Mouse (Mus musculus) spleen, embryonic (tissue): ENCODE data around the gene Tapbpl.

Experiments used
- CTCF ChIA-PET: fragments of 350-600 bp; sonication (Branson Sonifier 250); formaldehyde crosslinking; loops from one replicate; lab custom pipeline; 2022; lab: Charles Lee

Gene Tapbpl

DNA sequence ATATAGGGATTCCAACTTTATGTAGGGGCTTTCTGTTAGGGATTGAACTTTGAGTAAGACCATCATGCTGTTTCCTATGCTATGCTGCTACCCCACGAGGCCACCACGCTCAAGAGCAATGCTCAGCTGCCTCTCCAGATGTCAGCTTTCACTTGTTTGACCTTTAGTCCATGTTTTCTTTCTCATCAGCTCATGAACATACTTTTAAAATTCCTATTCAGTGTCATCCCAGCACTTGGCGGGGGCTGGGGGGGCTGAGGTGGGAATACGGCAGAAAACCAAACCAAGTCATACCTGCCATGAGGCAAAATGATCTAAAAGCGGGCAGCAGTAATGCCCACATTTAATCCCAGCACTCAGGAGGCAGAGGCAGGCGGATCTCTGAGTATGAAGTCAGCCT lies 18.5 kb downstream of the Tapbpl start:
- CTCF ChIA-PET = interaction anchor here (0.7 kb wide), 1 partner anchor 59 kb away, joined by 3 read pairs; no protein-coding TSS in a partner anchor

DNA sequence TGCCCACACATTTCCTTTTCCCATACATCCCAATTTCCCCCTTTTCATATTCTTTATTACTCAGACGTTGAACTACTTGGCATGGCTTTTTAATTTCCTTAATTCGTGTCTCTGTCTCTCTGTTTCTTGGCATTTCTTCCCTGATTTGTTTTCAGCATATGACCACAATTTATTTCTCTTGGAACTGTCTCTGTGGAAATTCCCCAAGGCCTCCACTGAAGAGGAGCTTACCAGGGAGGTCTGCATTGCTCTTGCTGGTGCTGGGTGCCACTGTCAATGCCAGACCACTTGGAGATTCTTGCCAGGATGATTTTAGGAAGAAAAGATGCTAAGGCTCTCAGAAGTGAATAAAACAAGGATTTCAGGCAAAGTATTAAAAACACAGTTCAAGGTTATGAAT lies 19.0 kb downstream of the Tapbpl start:
- CTCF ChIA-PET = interaction anchor here (0.6 to 0.7 kb wide), 2 partner anchors 39 to 60 kb away, joined by 3 read pairs; no protein-coding TSS in a partner anchor

DNA sequence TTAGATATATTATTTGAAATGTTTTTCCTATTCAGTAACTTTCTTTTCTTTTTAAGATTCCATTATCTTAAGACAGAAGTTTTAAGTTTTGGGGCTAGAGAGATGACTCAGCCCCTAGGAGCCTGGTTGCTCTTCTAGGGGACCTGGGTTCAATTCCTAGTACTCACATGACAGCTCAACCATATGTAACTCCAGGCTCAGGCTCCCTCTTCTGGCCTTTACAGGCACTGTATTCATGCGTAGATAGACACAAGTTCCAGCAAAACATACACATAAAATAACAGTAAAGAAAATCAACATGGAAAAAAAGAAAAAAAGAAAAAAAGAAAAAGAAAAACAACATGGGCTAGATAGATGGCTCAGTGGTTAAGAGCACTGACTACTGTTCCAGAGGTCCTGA lies 21.2 kb downstream of the Tapbpl start:
- CTCF ChIA-PET = no interaction called here

DNA sequence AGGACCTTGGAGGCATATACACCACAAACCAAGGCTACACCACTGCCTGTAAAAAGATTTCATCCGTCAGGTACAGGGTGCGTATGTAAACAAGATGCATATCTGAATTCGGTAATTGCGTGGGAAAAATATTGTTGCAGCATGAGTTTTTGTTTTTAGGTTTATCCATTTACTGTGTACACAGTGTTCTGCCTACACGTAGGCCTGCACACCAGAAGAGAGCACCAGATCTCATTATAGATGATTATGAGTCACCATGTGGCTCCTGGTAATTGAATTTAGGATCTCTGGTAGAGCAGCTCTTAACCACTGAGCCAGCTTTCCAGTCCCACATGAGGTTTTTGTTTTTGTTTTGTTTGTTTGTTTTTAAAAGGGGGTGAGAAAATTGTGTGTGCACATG lies 34.5 kb downstream of the Tapbpl start:
- CTCF ChIA-PET = no interaction called here

DNA sequence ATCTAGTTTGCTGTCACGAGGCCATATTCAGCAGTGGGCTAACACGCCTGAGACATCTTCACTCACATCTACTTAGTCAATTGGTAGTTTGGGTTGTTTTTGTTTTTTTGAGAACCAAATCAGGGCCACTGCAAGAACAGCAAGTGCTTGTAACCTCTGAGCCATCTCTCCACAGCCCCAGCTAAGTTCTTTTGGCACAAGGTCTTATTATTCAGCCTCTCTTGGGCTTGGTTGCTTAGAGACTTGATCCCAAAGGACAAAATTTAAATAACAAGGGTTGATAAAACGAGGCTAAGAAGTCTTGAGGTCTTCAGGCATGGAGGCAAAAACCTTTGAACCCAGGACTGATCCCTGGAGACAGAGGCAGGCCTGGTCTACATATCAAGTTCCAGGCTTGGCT lies 35.4 kb downstream of the Tapbpl start:
- CTCF ChIA-PET = no interaction called here

DNA sequence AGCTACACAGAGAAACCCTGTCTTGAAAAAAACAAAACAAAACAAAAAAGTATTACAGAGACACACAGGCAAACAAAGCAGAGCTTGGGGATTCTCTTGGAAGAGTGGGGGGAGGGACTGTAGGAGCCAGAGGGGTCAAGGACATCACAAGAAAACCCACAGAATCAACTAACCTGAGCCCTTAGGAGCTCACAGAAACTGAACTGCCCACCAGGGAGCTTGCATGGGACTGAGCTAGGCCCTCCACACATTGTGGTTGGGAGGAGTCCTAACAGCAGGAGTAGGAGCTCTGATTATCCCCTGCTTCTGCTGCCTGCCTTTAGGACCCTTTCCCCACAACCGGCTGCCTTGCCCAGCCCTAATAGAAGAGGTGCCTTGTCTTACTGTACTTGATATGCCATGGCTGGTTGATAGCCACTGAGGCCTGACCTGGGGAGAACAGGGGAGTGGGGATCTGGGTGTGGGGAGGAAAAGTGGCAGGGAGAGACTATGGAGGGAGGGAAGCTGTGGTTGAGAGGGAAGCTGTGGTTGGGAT lies 36.1 kb downstream of the Tapbpl start:
- CTCF ChIA-PET = no interaction called here

DNA sequence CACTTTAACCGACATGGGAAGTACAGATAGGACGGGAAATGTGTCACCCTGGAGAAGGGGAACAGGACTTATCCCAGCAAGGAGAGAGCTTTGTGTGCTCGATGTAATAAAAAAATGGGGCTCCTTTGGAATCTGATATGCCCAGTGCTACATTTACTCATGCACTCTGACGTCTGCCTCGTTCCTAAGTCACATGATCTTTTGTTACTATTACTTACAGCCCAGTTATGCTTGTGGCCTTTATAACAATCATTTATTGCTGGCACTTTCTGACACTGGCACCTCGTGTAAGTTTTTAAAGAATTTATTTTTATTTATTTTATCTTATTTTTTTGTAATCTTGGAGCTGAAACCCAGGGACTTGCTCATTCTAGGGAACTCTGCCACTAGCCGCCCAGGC lies 38.3 kb downstream of the Tapbpl start:
- CTCF ChIA-PET = no interaction called here

DNA sequence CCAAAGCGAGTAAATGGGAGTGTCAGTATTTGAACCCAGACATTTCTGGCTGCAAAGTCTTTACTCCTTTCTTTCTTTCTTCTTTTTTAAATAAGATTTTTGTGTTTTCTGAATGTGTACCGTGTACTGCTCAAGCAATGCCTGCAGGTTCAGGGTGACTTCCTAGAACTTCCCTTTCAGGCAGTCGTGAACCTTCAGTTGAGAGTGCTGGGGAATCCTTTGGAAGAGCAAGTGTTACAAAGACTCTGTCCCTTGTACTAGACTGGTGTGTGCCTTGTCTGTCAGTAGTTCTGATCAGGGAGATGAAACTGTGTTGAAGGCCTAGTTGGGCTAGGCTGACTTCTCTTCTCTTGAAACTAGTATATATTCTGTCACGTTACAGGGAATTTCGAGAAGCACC lies 38.8 kb downstream of the Tapbpl start:
- CTCF ChIA-PET = no interaction called here

DNA sequence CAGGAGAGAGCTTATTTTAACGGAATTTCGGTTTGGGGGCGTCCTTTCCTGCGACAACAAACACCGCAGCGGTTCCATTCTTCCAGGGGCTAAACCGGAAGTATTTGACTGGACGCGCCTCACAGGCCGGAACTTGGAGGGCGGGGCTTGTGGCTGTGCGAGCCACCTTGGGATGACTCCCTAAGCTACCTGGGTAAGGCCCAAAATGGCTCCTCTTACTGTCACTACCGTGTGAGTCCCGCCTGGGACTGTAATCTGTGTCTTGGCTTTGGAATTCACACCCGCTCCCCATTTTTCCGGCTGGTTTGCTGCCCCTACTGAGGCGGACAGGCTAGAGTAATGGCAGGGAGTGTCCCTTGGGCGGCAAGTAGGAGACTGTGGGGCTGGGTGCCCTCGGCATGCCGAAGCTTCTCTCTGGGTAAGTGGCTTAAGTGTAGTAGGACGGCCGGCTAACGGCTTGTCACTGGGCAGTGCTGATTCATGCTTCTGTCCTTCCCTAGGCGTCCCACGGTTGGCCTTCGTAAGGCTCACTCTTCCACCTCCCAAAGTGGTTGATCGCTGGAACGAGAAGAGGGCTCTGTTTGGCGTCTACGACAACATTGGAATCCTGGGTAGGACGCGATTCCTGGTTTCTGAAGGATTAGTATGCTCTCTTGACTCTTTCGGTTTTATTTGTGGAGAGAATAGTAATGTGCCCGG lies 39.5 kb downstream of the Tapbpl start:
- CTCF ChIA-PET = interaction anchor here (0.9 kb wide), 1 partner anchor 24 kb away, joined by 3 read pairs; the partner anchor contains the start of gene Vamp1

DNA sequence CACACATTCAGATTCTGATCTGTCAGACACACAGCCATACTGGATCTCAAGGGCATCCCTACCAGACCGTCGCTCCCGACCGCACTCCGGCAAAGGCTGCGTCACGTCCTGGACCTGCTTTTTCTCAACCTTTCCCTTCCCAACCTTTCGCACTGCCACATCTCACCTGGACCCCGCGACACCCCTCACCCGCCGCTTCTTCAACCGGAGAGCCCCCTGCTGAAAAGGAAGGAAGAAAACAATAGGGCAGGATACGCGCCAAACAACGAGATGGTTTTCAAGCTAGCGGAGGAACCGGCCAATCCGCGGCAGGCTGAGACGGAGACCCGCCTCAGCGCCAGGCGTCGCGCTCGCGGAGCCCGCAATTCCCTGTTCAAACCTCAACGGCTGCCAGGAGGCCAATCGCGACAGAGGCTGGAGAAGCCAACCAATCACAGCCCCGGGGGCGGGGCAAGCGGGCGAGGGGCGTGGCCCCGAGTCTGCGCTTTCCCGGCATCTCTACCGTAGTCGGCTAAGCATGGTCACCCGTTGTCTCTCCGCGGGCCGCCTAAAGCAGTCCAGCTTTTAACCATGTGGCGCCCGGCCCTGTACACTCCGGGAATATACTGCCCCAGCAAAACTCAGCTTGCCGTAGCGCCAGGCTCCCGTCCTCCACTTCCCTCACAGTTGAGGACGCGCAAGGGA lies 40.2 kb downstream of the Tapbpl start, which contains the start of the genes Ncapd2 and Mrpl51:
TSS of gene Ncapd2 (minus strand) at position 370 of the 684 bp plus-strand sequence.
TSS of gene Mrpl51 (plus strand) at position 470 of the 684 bp plus-strand sequence.
- CTCF ChIA-PET = interaction anchor here (0.9 kb wide), 1 partner anchor 24 kb away, joined by 3 read pairs; the partner anchor contains the start of gene Vamp1

DNA sequence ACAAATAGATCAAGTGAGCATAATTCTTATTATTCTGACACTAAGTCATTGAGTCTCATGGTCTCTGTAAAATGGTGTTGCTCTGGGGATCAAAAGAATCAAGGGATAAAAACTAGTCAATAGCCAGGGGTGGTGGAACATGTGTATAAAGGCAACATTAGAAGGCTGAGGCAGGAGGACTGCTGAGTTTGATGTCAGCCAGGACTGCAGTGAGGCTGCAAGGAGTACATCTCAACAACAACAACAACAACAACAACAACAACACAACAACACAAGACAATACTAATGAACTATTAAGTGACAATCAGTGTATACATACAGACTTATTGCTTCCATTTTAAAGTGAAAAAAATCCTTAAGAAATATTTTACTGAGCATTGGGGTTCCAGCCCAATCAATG lies 40.8 kb downstream of the Tapbpl start:
- CTCF ChIA-PET = no interaction called here

DNA sequence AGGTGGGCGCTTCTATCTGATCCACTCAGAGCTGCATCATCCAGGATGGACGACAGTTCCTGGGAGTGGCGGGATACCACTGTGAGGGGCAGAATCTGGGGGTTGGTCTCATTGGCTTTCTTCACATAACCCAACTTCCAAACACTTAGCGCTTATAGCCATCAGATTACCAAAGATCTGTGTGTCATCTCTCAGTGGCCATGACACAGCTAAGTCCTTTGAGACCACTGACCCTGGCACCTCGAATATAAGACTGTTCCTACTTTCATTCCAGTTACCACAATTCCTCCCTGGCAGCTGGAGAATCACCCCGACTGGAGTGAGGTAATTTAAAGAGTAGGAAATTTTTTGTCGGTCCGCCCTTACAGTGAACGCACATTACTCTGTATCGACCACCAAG lies 45.5 kb downstream of the Tapbpl start:
- CTCF ChIA-PET = no interaction called here

DNA sequence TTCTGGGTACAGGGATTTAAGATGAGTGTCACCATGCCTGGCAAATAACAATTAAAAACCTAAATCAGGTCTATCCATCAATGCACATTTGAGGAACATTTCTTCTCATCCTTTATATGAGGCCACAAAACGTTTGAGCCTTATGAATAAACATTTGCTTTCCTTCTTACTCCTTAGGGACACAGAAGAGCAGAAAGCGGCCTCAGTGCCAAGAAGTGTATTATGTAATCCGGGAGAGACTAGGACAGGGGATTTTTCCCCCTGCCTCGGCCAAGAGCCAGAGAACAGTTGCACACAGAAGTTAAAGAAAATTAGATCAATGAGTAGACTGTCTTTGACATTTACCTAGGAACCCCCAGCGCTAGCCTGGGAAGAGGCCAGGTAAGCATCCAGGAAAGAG lies 49.5 kb downstream of the Tapbpl start:
- CTCF ChIA-PET = interaction anchor here (0.7 kb wide), 1 partner anchor 946 kb away, joined by 5 read pairs; no protein-coding TSS in a partner anchor

DNA sequence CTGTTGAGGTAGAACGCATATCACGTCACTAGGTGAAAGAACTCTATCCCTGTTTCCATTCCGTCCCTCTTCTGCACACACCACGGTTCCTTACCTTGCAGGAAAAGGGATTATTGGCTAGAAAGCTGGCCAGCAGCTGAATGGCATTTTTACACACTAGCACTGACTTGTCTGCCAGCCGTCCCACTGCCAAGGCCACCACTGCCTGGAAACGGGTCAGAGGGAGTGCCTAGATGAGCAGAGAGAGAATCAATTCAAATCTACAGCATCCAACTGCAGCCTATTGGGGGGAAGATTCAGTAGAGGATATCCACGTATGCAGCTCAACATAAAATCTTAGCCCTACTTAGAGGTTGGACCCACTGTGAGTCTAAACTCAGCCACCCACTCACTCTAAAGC lies 52.1 kb downstream of the Tapbpl start:
- CTCF ChIA-PET = no interaction called here

DNA sequence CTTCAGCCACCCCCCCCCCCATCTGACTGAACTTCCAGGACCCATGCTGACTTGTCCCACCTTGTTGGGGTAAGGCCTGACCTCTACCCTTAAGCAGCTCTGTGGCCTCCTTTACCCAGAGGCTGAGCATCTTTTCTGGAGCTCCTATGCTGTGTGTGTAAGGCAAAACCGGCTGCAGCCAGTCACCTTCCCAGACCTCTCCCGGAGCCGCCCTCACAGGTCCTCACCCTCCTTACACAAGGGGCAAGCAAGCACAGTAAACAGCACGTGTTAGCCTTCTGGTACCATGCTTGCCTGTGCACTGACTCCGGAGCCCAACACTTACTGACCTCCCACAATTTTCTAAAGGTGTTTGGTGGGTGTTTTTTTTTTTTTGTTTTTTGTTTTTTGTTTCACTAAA lies 56.2 kb downstream of the Tapbpl start:
- CTCF ChIA-PET = interaction anchor here (0.6 to 0.7 kb wide), 3 partner anchors 45 to 84 kb away, joined by 3 to 4 read pairs (median 4); no protein-coding TSS in a partner anchor
